20 mouse cellular contexts compared by ENCODE assay signal in genomic region chr15:96791306-96791705, GRCm38 (mm10).
"Had no signal": no experiment of that assay in that cellular context is flagged by ENCODE, and none has a peak within 500 bp of the region (broad histone marks: within the 10 kb centered on the region; RNA-seq: fewer than 3 reads in every experiment).

No protein-coding gene starts in this region.

- ATAC-seq: lung, postnatal 0 days; midbrain, embryonic 15.5 days had no signal

- H3K27ac ChIP-seq: kidney, postnatal 0 days; layer of hippocampus, adult 2 months; limb, embryonic 10.5 days; limb, embryonic 13.5 days; liver, embryonic 13.5 days; macrophage; midbrain, embryonic 12.5 days; midbrain, embryonic 15.5 days; neural tube, embryonic 12.5 days; neural tube, embryonic 15.5 days had no signal

- DNase-seq: kidney, postnatal 25 days; layer of hippocampus, adult 9-11 months; liver; liver, embryonic 13.5 days; lung, embryonic 14.5 days; right cerebral cortex, adult 18-20 months; right cerebral cortex, postnatal 14 days; right cerebral cortex, postnatal 4 days; spleen, adult 18-20 months; thymus, postnatal 25 days had no signal

- H3K36me3 ChIP-seq: limb, embryonic 10.5 days; limb, embryonic 13.5 days; liver, embryonic 13.5 days; midbrain, embryonic 12.5 days; midbrain, embryonic 15.5 days; neural tube, embryonic 12.5 days; neural tube, embryonic 15.5 days had no signal

- H3K4me2 ChIP-seq: limb, embryonic 13.5 days; liver, embryonic 13.5 days; lung, embryonic 14.5 days; midbrain, embryonic 12.5 days; midbrain, embryonic 15.5 days; neural tube, embryonic 12.5 days; neural tube, embryonic 15.5 days had no signal

- H3K4me3 ChIP-seq: layer of hippocampus, adult 2 months; limb, embryonic 10.5 days; limb, embryonic 13.5 days; liver, embryonic 13.5 days; midbrain, embryonic 12.5 days; midbrain, embryonic 15.5 days; neural tube, embryonic 12.5 days; neural tube, embryonic 15.5 days had no signal

- H3K9ac ChIP-seq: limb, embryonic 13.5 days; liver, embryonic 13.5 days; lung, embryonic 14.5 days; midbrain, embryonic 12.5 days; midbrain, embryonic 15.5 days; neural tube, embryonic 12.5 days; neural tube, embryonic 15.5 days had no signal

- H3K27me3 ChIP-seq: limb, embryonic 13.5 days; liver, embryonic 13.5 days; midbrain, embryonic 12.5 days; midbrain, embryonic 15.5 days; neural tube, embryonic 12.5 days; neural tube, embryonic 15.5 days had no signal

- H3K9me3 ChIP-seq: limb, embryonic 10.5 days; limb, embryonic 13.5 days; midbrain, embryonic 12.5 days; midbrain, embryonic 15.5 days; neural tube, embryonic 12.5 days; neural tube, embryonic 15.5 days had no signal

- H3K4me1 ChIP-seq: liver, embryonic 13.5 days; midbrain, embryonic 12.5 days; midbrain, embryonic 15.5 days; neural tube, embryonic 12.5 days had no signal
